Mouse (Mus musculus): ENCODE results near the gene Srpr.
A peak's percentile ranks its signal among the peaks of the same experiment; 100 is the strongest.

The Srpr gene

GRCm38 (mm10) chr9:35263431-35263830, 63.5 kb downstream of the Srpr start:
- no peak for DNase-seq

GRCm38 (mm10) chr9:35264509-35264908, 64.5 kb downstream of the Srpr start:
- no peak for DNase-seq

- DNase-seq: peak; percentile 95 to 97
Observed at GRCm38 (mm10) chr9:35267146-35267975, 67.4 kb downstream of the Srpr start, which contains the start of the genes Fam118b and Rpusd4. TSS of gene Fam118b (minus strand) at chr9:35267805. TSS of gene Rpusd4 (plus strand) at chr9:35267865.

- DNase-seq: no peak
Observed at GRCm38 (mm10) chr9:35267976-35268715, 68.2 kb downstream of the Srpr start.

- no peak for DNase-seq
Observed at GRCm38 (mm10) chr9:35277855-35278365, 77.9 kb downstream of the Srpr start.

GRCm38 (mm10) chr9:35278451-35278850, 78.5 kb downstream of the Srpr start:
- DNase-seq: no peak

- DNase-seq: peak; percentile 61 to 76
Observed at GRCm38 (mm10) chr9:35282006-35282850, 82.3 kb downstream of the Srpr start.

GRCm38 (mm10) chr9:35282851-35283200, 82.9 kb downstream of the Srpr start:
- DNase-seq: peak in 1 of 2 experiments; percentile 25

GRCm38 (mm10) chr9:35283415-35284069, 83.6 kb downstream of the Srpr start:
- DNase-seq: no peak

- no peak for DNase-seq
Observed at GRCm38 (mm10) chr9:35284351-35284750, 84.4 kb downstream of the Srpr start.

GRCm38 (mm10) chr9:35286351-35286750, 86.4 kb downstream of the Srpr start:
- DNase-seq: no peak

- DNase-seq: no peak
Observed at GRCm38 (mm10) chr9:35289992-35290391, 90.0 kb downstream of the Srpr start.

GRCm38 (mm10) chr9:35290417-35290816, 90.4 kb downstream of the Srpr start:
- DNase-seq: no peak

GRCm38 (mm10) chr9:35290916-35291315, 90.9 kb downstream of the Srpr start:
- no peak for DNase-seq

- DNase-seq: no peak
Observed at GRCm38 (mm10) chr9:35293465-35293864, 93.5 kb downstream of the Srpr start.

Measured in cerebellum, postnatal 25 days (tissue).